Mouse (Mus musculus) c-Kit-negative CD71-positive TER-119-positive erythroid progenitor cells, embryonic 14.5 days (primary cell): ENCODE data around the gene Myt1l.

Experiments
- DNase-seq: peaks from one replicate; pipeline ENCODE4 v3.0.0-alpha.2; 2013; ENCODE audit warnings: low read depth, low spot score

Myt1l gene

DNA sequence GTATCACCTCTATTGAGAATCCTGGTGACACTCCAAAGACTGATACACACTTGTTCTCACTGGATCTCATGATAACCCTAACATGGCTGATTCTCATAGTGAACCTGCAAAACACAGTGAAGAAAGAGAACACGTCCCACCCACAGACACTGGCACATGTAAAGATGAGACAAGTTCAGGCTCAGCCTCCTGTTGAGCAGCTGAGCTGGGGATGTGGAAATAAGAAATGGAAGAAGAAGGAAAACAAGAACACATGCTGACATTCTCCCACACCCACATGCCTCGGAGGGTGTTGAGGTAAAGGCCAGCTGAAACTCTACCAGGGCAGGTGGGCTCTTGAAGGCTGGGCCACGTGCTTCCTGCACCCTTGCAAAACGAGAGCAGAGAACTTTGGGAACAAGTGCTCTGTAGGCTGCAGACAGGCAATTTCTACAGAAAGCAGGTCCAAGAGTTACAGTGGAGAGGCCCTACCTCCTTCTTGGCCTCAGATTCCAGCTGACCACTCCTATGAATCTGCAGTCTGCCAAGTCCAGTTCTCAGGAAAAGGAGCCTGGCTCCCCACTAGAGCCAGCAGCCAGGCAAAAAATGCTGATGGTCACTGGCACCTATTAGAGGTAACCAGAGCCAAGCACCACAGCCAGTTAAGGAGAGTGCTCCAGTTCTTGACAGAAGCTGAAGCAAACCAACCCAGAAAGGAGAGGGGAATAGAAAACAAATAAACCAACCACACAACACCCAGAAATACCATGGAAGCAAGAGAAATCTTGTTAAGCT lies 376.1 kb downstream of the Myt1l start:
- no peak for DNase-seq

DNA sequence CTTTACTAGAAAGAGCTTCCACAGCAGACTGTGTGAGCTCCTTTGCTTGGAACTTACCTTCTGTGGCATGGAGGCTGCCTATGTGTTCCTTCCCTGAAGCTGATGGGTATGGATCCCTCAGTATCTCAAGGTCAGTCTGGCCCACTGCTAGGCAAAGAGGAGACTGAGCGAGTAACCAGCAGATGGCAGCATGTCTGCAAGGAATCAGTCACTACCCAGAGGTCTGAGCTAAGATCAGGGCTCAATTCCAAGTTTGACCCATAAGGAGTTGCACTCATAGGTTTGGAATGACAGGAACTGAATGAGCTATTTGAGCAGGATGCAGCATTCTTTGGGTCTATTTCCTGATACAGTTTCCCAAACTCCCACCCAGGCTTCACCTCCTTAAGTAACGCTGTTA lies 378.9 kb downstream of the Myt1l start:
- DNase-seq, result no peak

- no peak for DNase-seq
These were observed 388.0 kb downstream of the Myt1l start for GRCm38 (mm10) chr12:29916139-29916538.

- no peak for DNase-seq
These were observed 388.6 kb downstream of the Myt1l start for GRCm38 (mm10) chr12:29916807-29917206.

- no peak for DNase-seq
These were observed 392.1 kb downstream of the Myt1l start for GRCm38 (mm10) chr12:29920298-29920697.

GRCm38 (mm10) chr12:29921481-29921880 lies 393.3 kb downstream of the Myt1l start:
- no peak for DNase-seq

DNA sequence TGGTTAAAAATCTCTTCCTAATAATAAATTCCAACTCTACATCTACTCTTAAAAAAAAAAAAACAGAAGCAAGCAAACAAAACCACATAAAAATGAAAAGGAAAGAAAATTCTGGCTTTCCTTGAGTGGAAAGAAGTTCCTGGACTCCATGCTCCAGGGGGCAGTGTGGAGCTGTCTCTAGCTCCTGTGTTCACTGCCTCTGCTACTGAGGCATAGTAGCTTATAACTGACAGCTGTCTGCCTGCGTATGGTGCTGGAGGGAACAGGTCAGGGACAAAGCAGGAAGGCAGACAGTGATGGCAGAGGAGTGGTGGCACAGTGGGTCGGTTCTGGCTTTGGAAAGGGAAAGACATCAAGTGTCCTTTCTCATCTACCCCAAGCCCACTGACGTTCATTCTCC lies 398.7 kb downstream of the Myt1l start:
- DNase-seq, result no peak

- DNase-seq, result no peak
These were observed 402.4 kb downstream of the Myt1l start for GRCm38 (mm10) chr12:29930591-29930990.

- DNase-seq, result no peak
These were observed 404.8 kb downstream of the Myt1l start for GRCm38 (mm10) chr12:29932951-29933350.

- DNase-seq, result no peak
These were observed 405.3 kb downstream of the Myt1l start for GRCm38 (mm10) chr12:29933501-29933900.

DNA sequence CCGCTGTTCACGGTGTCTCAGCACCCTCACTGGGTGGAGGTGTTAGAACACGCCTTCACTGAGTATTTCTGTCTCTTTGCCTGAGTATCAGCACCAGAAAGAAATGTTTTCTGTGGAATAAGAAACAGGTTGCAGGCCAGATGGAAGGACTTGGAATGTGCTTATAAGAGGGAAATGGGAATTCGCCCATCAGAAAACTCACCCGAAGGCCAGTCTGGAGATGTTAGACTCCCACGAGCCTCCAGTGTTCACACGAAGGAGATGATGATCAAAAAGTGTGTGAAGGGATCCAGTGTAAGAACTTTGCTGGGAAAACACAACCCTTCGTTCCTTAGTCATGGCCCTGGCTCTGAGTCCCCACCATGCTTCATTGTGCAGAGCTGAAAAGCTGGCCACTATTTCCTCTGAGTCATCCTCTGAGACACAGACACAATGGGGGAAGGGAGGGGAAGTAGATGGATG lies 406.0 kb downstream of the Myt1l start:
- DNase-seq, result no peak

GRCm38 (mm10) chr12:29937308-29937707 lies 409.1 kb downstream of the Myt1l start, which contains the start of gene Pxdn:
Gene Pxdn (plus strand): TSS chr12:29937608.
- DNase-seq, result no peak

- no peak for DNase-seq
These were observed 409.7 kb downstream of the Myt1l start for GRCm38 (mm10) chr12:29937851-29938375.

DNA sequence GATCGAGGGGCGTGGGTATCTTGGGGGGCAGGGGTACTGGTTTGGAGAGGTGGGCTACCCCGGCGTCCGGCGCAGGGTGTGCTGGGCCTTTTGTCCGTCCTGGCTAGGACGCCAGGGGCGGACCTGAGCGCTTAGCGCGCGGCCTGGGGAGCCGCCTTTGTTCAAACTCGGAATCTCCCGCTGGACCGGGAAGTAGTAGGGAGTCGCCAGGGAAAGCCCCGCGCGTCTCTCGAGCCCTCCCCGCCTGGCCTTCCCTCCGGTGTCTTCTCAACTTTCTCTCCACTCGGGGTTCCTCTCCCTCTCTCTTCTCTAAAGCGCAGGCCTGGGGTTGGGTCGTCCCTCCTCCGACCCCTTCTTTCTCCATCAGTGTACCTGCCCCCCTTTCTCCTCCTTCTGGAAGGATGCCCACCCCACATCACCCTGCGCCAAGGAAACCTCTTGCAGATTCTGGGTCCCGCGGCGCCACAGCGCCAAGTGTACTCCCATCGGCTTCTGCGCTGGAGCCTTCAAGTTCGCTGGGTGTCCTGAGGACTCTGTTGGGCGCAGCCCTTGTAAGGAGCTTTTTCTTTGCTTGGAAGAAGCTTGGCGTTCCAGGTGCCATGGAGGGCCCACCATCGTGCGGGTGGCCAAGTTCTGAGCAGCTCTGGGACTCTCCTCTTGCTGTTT lies 410.3 kb downstream of the Myt1l start:
- no peak for DNase-seq

GRCm38 (mm10) chr12:29939261-29939671 lies 411.1 kb downstream of the Myt1l start:
- no peak for DNase-seq

- DNase-seq, result no peak
These were observed 414.3 kb downstream of the Myt1l start for GRCm38 (mm10) chr12:29942435-29942834.

GRCm38 (mm10) chr12:29944650-29945049 lies 416.5 kb downstream of the Myt1l start:
- no peak for DNase-seq

- DNase-seq, result no peak
These were observed 417.1 kb downstream of the Myt1l start for GRCm38 (mm10) chr12:29945182-29945743.

DNA sequence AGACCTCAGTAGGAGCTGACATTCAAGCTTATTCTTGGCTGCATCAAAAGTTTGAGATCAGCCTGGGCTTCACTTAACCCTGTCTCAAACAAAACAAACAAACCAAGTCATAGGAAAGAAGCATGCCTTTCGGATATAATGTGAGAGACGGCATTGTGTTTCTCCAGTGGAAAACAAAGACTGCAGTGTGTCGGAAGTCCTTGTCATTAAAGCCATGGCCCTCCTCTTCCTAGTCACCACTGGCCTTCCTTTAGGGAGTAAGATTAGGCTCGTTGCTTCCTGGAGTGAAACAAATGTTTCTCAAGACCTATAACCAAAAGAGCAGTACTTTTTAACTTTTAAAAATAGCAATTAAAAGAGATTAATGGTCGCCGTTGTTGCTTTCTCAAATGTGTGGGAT lies 422.9 kb downstream of the Myt1l start:
- no peak for DNase-seq

GRCm38 (mm10) chr12:29951485-29951884 lies 423.3 kb downstream of the Myt1l start:
- no peak for DNase-seq

DNA sequence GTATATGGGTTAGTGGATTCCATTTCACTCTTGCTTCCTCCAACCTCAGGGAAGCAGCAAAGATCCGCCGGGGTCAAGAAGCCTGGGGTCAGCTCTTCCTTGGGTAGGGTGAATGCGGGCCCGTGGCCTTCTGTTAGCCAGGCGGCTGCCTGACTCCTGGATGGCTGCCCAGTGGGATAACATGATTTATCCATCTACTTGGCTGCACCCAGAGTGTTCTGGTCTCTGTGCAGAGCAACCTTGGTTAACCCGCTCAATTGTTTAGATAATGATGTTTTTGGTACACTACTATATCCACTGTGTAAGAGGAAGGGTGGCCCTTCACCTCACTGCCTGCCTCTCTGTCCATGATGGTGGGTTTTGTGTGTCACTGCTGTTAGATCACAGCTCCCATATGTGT lies 423.9 kb downstream of the Myt1l start:
- no peak for DNase-seq

DNA sequence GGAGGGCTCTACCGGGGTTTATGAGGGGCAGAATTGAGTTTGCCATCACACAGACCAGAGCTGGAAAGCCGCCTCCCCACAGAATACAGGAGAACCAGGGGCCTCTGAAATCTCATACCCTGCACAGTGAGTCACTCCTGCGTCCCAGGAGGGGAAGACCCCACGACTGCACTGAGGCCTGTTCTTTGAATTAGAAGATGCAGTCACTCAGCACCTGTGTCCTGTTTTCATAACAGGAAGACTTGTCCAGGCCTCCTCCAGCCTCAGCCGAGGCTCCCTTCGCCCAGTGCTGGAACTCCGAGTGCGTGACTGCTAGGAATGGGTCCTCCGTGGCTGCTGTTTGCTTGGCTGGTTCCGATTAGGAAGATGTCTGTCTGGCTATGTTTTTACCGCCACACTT lies 425.8 kb downstream of the Myt1l start:
- DNase-seq, result no peak
